Mouse (Mus musculus) cerebral cortex, adult 2 months (tissue): ENCODE measurements around the gene Rapsn.

Experiments used
- WGBS: fragments of 180-500 bp; shearing (Covaris S2); methylation state at CpG from one replicate; pipeline ENCODE4 v1.1.7; 2018; 5-methylcytosine and 5-hydroxymethylcytosine counted together

Rapsn gene

GRCm38 (mm10) chr2:91053181-91053933, 17.9 kb downstream of the Rapsn start:
- 0% methylated on average over 6 of the region's 6 CpGs for WGBS

GRCm38 (mm10) chr2:91053934-91054382, 18.5 kb downstream of the Rapsn start, which contains the start of gene Psmc3:
Gene Psmc3 (plus strand): TSS chr2:91054009.
- under 1% methylated on average over 40 of the region's 40 CpGs for WGBS

GRCm38 (mm10) chr2:91058435-91058834, 23.0 kb downstream of the Rapsn start:
- WGBS: 89% methylated on average over 5 of the region's 5 CpGs

- WGBS: 93% methylated on average over 2 of the region's 2 CpGs
Observed at GRCm38 (mm10) chr2:91059376-91059775, 24.0 kb downstream of the Rapsn start.

GRCm38 (mm10) chr2:91060544-91061355, 25.3 kb downstream of the Rapsn start:
- 54% methylated on average over 10 of the region's 10 CpGs for WGBS

- 74% methylated on average over 6 of the region's 6 CpGs for WGBS
Observed at GRCm38 (mm10) chr2:91061849-91062481, 26.5 kb downstream of the Rapsn start.

- WGBS: 87% methylated on average over 16 of the region's 16 CpGs
Observed at GRCm38 (mm10) chr2:91062779-91063606, 27.6 kb downstream of the Rapsn start.

- WGBS: 80% methylated on average over 6 of the region's 6 CpGs
Observed at GRCm38 (mm10) chr2:91064211-91064610, 28.8 kb downstream of the Rapsn start.

- 42% methylated on average over 3 of the region's 3 CpGs for WGBS
Observed at GRCm38 (mm10) chr2:91065544-91065943, 30.1 kb downstream of the Rapsn start.

GRCm38 (mm10) chr2:91066455-91066854, 31.0 kb downstream of the Rapsn start:
- WGBS: 76% methylated on average over 3 of the region's 3 CpGs

- WGBS: 68% methylated on average over 13 of the region's 13 CpGs
Observed at GRCm38 (mm10) chr2:91068162-91068871, 32.9 kb downstream of the Rapsn start.

GRCm38 (mm10) chr2:91068872-91069165, 33.4 kb downstream of the Rapsn start:
- 35% methylated on average over 6 of the region's 6 CpGs for WGBS

- WGBS: 7% methylated on average over 14 of the region's 14 CpGs
Observed at GRCm38 (mm10) chr2:91069306-91070000, 34.0 kb downstream of the Rapsn start.

GRCm38 (mm10) chr2:91070076-91070800, 34.8 kb downstream of the Rapsn start, which contains the start of gene Slc39a13:
Gene Slc39a13 (minus strand): TSS chr2:91070417.
- under 1% methylated on average over 69 of the region's 69 CpGs for WGBS

- 85% methylated on average over 10 of the region's 10 CpGs for WGBS
Observed at GRCm38 (mm10) chr2:91071059-91071458, 35.6 kb downstream of the Rapsn start.

- 36% methylated on average over 1 of the region's 1 CpGs for WGBS
Observed at GRCm38 (mm10) chr2:91072092-91072491, 36.7 kb downstream of the Rapsn start.

- WGBS: 21% methylated on average over 12 of the region's 12 CpGs
Observed at GRCm38 (mm10) chr2:91077957-91078313, 42.5 kb downstream of the Rapsn start.

GRCm38 (mm10) chr2:91078314-91079025, 43.0 kb downstream of the Rapsn start:
- WGBS: 3% methylated on average over 36 of the region's 36 CpGs

- WGBS: 46% methylated on average over 5 of the region's 5 CpGs
Observed at GRCm38 (mm10) chr2:91079026-91079384, 43.6 kb downstream of the Rapsn start.
